Comparison of ENCODE assay signal across 20 mouse cellular contexts in genomic region chr4:63060358-63060757, GRCm38 (mm10).
DNase-seq lines count a peak whose midpoint lies in the region; ATAC-seq and TF ChIP-seq lines count a peak whose summit lies in the region.
"Had no signal": no experiment of that assay in that cellular context is flagged by ENCODE, and none has a peak within 500 bp of the region (broad histone marks: within the 10 kb centered on the region; RNA-seq: fewer than 3 reads in every experiment).

No protein-coding gene starts in this region.

- 82% methylated on average over 6 of the region's 6 CpGs for WGBS in heart, embryonic 11.5 days (ENCODE audit: insufficient replicate concordance)
- 72% methylated on average over 6 of the region's 6 CpGs for WGBS in liver, adult 2 months
- WGBS in liver, embryonic 11.5 days: 81% methylated on average over 6 of the region's 6 CpGs
- WGBS in neural tube, embryonic 15.5 days: 76% methylated on average over 6 of the region's 6 CpGs

- no peak overlapping the region for H3K4me3 ChIP-seq in heart, embryonic 11.5 days (ENCODE audit: low read depth, low read length)
- H3K4me3 ChIP-seq in liver, adult 2 months (ENCODE audit: insufficient read depth, low read depth, low read length): no peak overlapping the region
- no peak overlapping the region for H3K4me3 ChIP-seq in liver, embryonic 11.5 days (ENCODE audit: low read depth, low read length)
- no peak overlapping the region for H3K4me3 ChIP-seq in neural tube, embryonic 15.5 days (replicated peaks)
- H3K4me3 ChIP-seq: embryonic facial prominence, embryonic 12.5 days; heart, embryonic 13.5 days; myocyte; stomach, embryonic 15.5 days had no signal

- no peaks in the 10 kb centered on the region for H3K27me3 ChIP-seq in heart, embryonic 11.5 days (ENCODE audit: control insufficient read depth, insufficient read depth, low read length)
- H3K27me3 ChIP-seq in liver, adult 2 months (ENCODE audit: control insufficient read depth, insufficient read depth, low read length): no peaks in the 10 kb centered on the region
- H3K27me3 ChIP-seq in liver, embryonic 11.5 days (replicated peaks; ENCODE audit: control insufficient read depth, insufficient read depth, low read length): no peaks in the 10 kb centered on the region
- H3K27me3 ChIP-seq in neural tube, embryonic 15.5 days (replicated peaks): no peaks in the 10 kb centered on the region
- H3K27me3 ChIP-seq: embryonic facial prominence, embryonic 12.5 days; heart, embryonic 13.5 days; stomach, embryonic 15.5 days had no signal

- no peak for TF ChIP-seq POLR2A in liver, adult 2 months (IDR thresholded peaks at IDR 0.05; ENCODE audit: extremely low read depth, insufficient read depth, low read length)

- TF ChIP-seq CTCF in liver, adult 2 months (IDR thresholded peaks at IDR 0.05; ENCODE audit: low read depth, low read length): no peak

- no peaks in the 10 kb centered on the region for H3K9me3 ChIP-seq in heart, embryonic 11.5 days (replicated peaks; ENCODE audit: control insufficient read depth, low read length)
- H3K9me3 ChIP-seq in liver, embryonic 11.5 days (ENCODE audit: control insufficient read depth, low read length): no peaks in the 10 kb centered on the region
- H3K9me3 ChIP-seq in neural tube, embryonic 15.5 days (replicated peaks): no peaks in the 10 kb centered on the region
- H3K9me3 ChIP-seq: embryonic facial prominence, embryonic 12.5 days; heart, embryonic 13.5 days; stomach, embryonic 15.5 days had no signal

- H3K4me1 ChIP-seq in heart, embryonic 11.5 days (ENCODE audit: control insufficient read depth, insufficient read depth, low read length): peaks cover 9% of the 10 kb centered on the region
- H3K4me1 ChIP-seq in liver, adult 2 months (ENCODE audit: control insufficient read depth, insufficient read depth, low read length): peaks cover 9% of the 10 kb centered on the region
- no peaks in the 10 kb centered on the region for H3K4me1 ChIP-seq in liver, embryonic 11.5 days (replicated peaks; ENCODE audit: control insufficient read depth, insufficient read depth, low read length)
- H3K4me1 ChIP-seq in neural tube, embryonic 15.5 days: peaks cover 40% of the 10 kb centered on the region

- H3K36me3 ChIP-seq in heart, embryonic 11.5 days (ENCODE audit: control insufficient read depth, insufficient read depth, low read length): no peaks in the 10 kb centered on the region
- no peaks in the 10 kb centered on the region for H3K36me3 ChIP-seq in liver, adult 2 months (ENCODE audit: control insufficient read depth, insufficient read depth, low read length)
- H3K36me3 ChIP-seq in liver, embryonic 11.5 days (ENCODE audit: control insufficient read depth, insufficient read depth, low read length): no peaks in the 10 kb centered on the region
- H3K36me3 ChIP-seq in neural tube, embryonic 15.5 days: no peaks in the 10 kb centered on the region
- H3K36me3 ChIP-seq: G1E; heart, embryonic 13.5 days had no signal

- H3K79me2 ChIP-seq in liver, adult 2 months (ENCODE audit: control insufficient read depth, insufficient read depth, low read length): no peaks in the 10 kb centered on the region

- peak; percentile 44 for DNase-seq in heart, adult 11 months
- DNase-seq in liver, adult 2 months (ENCODE audit: extremely low read depth, low read depth, low spot score): peak; percentile 35
- no peak for DNase-seq in liver, embryonic 11.5 days (ENCODE audit: low spot score)
- DNase-seq in urinary bladder, adult 2 months (ENCODE audit: low spot score): peak; percentile 0
- no peak for DNase-seq in urinary bladder, postnatal 25 days (ENCODE audit: low spot score)
- DNase-seq in left cerebral cortex, adult 9 months (ENCODE audit: low spot score in 2 of 2): no peak
- DNase-seq: cerebellum, adult 8-10 months; right cerebral cortex, postnatal 14 days; thymus, postnatal 14 days had no signal

- no peak overlapping the region for H3K27ac ChIP-seq in heart, embryonic 11.5 days (ENCODE audit: low read depth, low read length)
- H3K27ac ChIP-seq in liver, adult 2 months (replicated peaks; ENCODE audit: insufficient read depth, low read depth, low read length): no peak overlapping the region
- no peak overlapping the region for H3K27ac ChIP-seq in liver, embryonic 11.5 days (ENCODE audit: low read depth, low read length)
- H3K27ac ChIP-seq in neural tube, embryonic 15.5 days (replicated peaks): peak overlapping the region; percentile 4; the same call in 1 of the 2 replicates
- H3K27ac ChIP-seq: embryonic facial prominence, embryonic 12.5 days; heart, embryonic 13.5 days; liver, embryonic 14.5 days; stomach, embryonic 15.5 days had no signal

- H3K4me2 ChIP-seq in heart, embryonic 11.5 days: no peak overlapping the region
- no peak overlapping the region for H3K4me2 ChIP-seq in liver, embryonic 11.5 days
- no peak overlapping the region for H3K4me2 ChIP-seq in neural tube, embryonic 15.5 days
- H3K4me2 ChIP-seq: embryonic facial prominence, embryonic 12.5 days; heart, embryonic 13.5 days; stomach, embryonic 15.5 days had no signal

- ATAC-seq in heart, embryonic 11.5 days (replicated peaks; ENCODE audit: insufficient number of reproducible peaks, low FRiP score, low TSS enrichment): no peak
- ATAC-seq in liver, embryonic 11.5 days (replicated peaks; ENCODE audit: low FRiP score): no peak
- ATAC-seq in neural tube, embryonic 15.5 days (ENCODE audit: low FRiP score): no peak
- ATAC-seq: CD4-positive, CD25-positive, alpha-beta regulatory T cell, adult 4 months; forebrain, embryonic 16.5 days; lung, postnatal 0 days had no signal

- no peak overlapping the region for H3K9ac ChIP-seq in heart, embryonic 11.5 days (ENCODE audit: low read depth, low read length)
- no peak overlapping the region for H3K9ac ChIP-seq in liver, adult 2 months (ENCODE audit: low read depth, low read length)
- H3K9ac ChIP-seq in liver, embryonic 11.5 days (ENCODE audit: low read depth, low read length): no peak overlapping the region
- H3K9ac ChIP-seq in neural tube, embryonic 15.5 days (replicated peaks): no peak overlapping the region
- H3K9ac ChIP-seq: embryonic facial prominence, embryonic 12.5 days; heart, embryonic 13.5 days; liver, embryonic 14.5 days; stomach, embryonic 15.5 days had no signal

Comparison
In these comparisons a context has a peak if more than half of its experiments do, and no peak if none do; other contexts are left out.
1. DNase-seq: peak in heart, adult 11 months (single experiment), liver, adult 2 months (single experiment) and urinary bladder, adult 2 months (single experiment); none in liver, embryonic 11.5 days (single experiment), urinary bladder, postnatal 25 days (single experiment) and left cerebral cortex, adult 9 months (0 of 2).